Mouse (Mus musculus) lung, embryonic 15.5 days (tissue): ENCODE results near the gene Mthfr. TPM values are rescaled to one million over a fixed set of nuclear protein-coding genes. Genes with fewer than 3 reads are reported as not detected.

Source experiments
- ATAC-seq: fragments of 200-750 bp; cut with Nextera tagmentation; 2 replicates; pipeline ENCODE4 v1.8.0; 2017; ENCODE audit warnings: moderate number of reproducible peaks, borderline replicate concordance; ENCODE audit not compliant: low FRiP score, low TSS enrichment; ENCODE audit errors: extremely low read depth
- H3K27ac ChIP-seq: fragments of 300-500 bp; sonication (generic); 2 replicates; pipeline ENCODE4 v1.5.1; 2015; ENCODE audit warnings: moderate library complexity, mild to moderate bottlenecking, inconsistent platforms
- H3K27me3 ChIP-seq: fragments of 300-500 bp; sonication (generic); 2 replicates; pipeline ENCODE4 v1.6.1; 2015; ENCODE audit warnings: inconsistent platforms
- H3K36me3 ChIP-seq: fragments of 300-500 bp; sonication (generic); 2 replicates; pipeline ENCODE4 v1.6.1; 2015; ENCODE audit warnings: inconsistent platforms
- H3K4me1 ChIP-seq: fragments of 300-500 bp; sonication (generic); 2 replicates; pipeline ENCODE4 v1.6.1; 2015; ENCODE audit warnings: inconsistent platforms
- H3K4me2 ChIP-seq: fragments of 300-500 bp; sonication (generic); 2 replicates; pipeline ENCODE4 v1.6.1; 2015; ENCODE audit warnings: inconsistent platforms, mild to moderate bottlenecking, moderate library complexity
- H3K4me3 ChIP-seq: fragments of 300-500 bp; sonication (generic); 2 replicates; pipeline ENCODE4 v1.5.1; 2015; ENCODE audit warnings: mild to moderate bottlenecking, inconsistent platforms
- H3K9ac ChIP-seq: fragments of 300-500 bp; sonication (generic); 2 replicates; pipeline ENCODE4 v1.6.1; 2015; ENCODE audit warnings: inconsistent platforms
- H3K9me3 ChIP-seq: fragments of 300-500 bp; sonication (generic); 2 replicates; pipeline ENCODE4 v1.6.1; 2016; ENCODE audit warnings: inconsistent platforms
- WGBS: fragments of 180-500 bp; shearing (Covaris S2); methylation state at CpG from one replicate; pipeline ENCODE4 v1.1.7; 2015; 5-methylcytosine and 5-hydroxymethylcytosine counted together
- polyA plus RNA-seq: library from polyadenylated mRNA; unstranded; fragments of >200 nt; fragmentation: Nextera tagmentation; extraction: Ambion mirVana; gene quantifications from 2 replicates; pipeline ENCODE4 v1.2.1, GENCODE M21; 2015

The Mthfr gene
- polyA plus RNA-seq, 1 experiment from 2014 or later, result 21.1 TPM

DNA sequence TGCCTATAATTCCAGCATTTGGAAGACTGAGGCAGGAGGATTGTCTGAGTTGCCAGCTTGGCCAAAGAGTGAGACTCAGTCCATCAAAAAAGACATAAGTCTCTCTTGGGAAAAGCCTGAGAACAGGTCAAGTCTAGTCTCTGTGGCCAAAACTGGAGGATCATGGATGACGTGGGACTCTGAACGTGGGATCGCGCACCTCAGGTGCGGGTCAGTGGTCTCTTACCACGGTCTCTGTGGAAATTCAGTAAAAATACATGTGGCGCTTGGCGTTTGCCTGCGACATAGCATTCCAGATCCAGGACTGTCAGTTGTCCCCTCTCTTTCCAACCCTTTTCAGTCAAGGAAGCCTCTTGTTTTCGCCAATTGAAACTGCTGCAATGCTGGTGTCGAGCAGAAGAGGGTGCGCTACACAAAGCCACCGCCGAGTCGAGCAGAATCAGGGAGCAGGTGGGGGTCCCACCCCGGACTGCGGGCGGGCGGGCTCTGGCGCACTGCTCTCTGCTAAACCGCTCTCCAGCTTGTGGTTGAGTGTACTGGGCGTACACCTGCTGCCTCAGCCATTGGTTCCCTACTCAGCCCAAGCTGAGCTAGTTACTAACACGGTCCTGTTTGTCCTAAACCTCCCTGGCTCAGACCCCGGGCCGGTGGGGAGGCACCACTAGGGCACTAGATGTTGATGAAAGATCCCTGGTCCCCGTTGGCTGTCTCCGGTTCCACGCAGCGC is 63.1 kb downstream of the Mthfr start:
- Histone ChIP-seq H3K27ac (no peak overlapping the region), H3K4me1 (no peaks in the 10 kb centered on the region), H3K36me3 (no peaks in the 10 kb centered on the region), H3K27me3 (0 out of 2 replicates have a peak, but pooled peaks cover under 1% of the 10 kb centered on the region), H3K9ac (peak overlapping the region; percentile 13; the same call in 1 of the 2 replicates), H3K9me3 (no peaks in the 10 kb centered on the region), H3K4me2 (peak overlapping the region; percentile 54), H3K4me3 (peak overlapping the region; percentile 24)
- 17% methylated on average over 29 of the region's 29 CpGs for WGBS
- peak; percentile 77; the same call in 1 of the 2 replicates for ATAC-seq

DNA sequence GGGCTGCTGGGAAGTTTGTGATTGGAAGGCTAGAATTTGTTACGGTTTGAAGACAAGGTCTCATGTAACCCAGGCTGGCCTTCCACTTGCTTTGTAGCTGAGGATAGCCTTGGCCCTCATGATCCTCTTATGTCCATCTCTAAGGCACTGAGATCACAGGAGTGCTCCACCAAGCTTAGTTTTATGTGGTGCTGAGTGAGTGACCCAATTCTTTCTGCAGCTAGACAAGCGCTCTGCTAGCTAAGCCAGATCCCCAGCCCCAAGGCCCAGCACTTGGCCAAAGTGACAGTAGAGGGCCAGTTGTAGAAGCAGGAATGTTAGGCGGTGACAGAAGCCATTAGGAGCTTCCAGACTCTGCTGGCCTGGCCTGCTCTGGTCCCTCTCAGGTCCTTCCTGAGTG is 65.3 kb downstream of the Mthfr start:
- Histone ChIP-seq H3K27me3 (peaks cover 11% of the 10 kb centered on the region; the same call in 1 of the 2 replicates), H3K4me2 (no peak overlapping the region), H3K9ac (no peak overlapping the region), H3K4me1 (peaks cover 17% of the 10 kb centered on the region), H3K4me3 (no peak overlapping the region), H3K27ac (no peak overlapping the region), H3K36me3 (no peaks in the 10 kb centered on the region), H3K9me3 (no peaks in the 10 kb centered on the region)
- ATAC-seq, result no peak
- 76% methylated on average over 3 of the region's 3 CpGs for WGBS

DNA sequence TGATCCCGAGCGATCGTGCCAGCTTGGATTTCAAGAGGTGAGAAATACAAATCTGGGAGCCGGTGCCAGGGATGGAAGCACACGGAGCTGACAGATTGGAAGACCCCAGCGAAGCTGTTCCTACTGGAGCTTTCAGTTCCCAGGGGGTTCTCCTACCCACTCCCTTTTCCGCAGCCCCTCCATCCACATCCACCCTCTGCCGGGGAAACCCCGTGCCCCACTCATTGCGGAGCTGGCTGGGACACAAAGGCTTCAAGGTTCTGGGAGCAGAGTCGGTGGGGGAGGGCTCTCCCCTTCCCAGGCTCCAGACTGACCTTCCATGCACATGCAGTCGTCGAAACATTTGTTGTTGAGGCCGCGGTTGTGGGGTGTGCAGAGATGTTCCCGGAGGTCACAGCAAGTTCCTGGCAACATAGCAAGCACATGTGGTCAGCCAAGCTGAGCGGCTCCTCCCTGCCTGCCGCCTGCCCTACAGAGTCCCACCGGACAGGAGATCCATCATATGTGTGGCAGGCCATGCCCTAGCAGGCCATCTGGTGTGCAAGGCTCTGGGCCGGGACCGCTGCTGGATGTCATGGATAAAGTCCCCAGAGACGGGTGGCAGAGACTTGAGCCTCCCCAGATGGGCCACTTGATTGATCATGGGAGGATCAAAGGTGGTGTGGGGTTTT is 68.9 kb downstream of the Mthfr start:
- no peak overlapping the region for H3K4me3 ChIP-seq
- H3K27ac ChIP-seq, result no peak overlapping the region
- no peak overlapping the region for H3K9ac ChIP-seq
- peaks cover 11% of the 10 kb centered on the region; the same call in 1 of the 2 replicates for H3K27me3 ChIP-seq
- no peaks in the 10 kb centered on the region for H3K36me3 ChIP-seq
- peak overlapping the region; percentile 29 for H3K4me2 ChIP-seq
- 17% methylated on average over 22 of the region's 22 CpGs for WGBS
- peaks cover 17% of the 10 kb centered on the region for H3K4me1 ChIP-seq
- peak; percentile 57 for ATAC-seq
- no peaks in the 10 kb centered on the region for H3K9me3 ChIP-seq

DNA sequence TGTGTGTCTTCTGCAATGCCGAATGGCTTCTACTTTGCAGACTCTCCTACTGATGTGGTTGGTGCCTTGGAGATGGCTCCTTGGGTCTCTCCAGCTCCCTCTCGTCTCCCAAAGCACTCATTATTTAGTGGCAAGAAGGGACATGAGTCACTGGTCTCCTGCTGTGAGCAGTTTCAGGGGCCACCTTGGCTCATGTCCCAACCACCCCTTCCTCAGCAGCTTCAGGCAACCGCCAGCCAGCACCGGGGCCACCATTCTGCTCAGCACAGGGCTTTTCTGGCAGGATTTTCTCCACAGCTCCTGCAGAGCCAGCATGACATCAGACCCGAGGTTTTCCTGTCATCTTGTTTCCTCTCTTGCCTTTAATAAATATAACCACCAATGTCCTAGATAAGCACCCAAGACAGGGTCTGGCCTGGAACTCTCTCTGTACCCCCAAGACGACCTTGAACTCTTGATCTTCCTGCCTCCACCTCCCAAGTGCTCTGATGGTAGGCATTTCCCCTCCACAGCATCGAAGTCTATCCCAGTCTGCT is 69.8 kb downstream of the Mthfr start:
- no peaks in the 10 kb centered on the region for H3K36me3 ChIP-seq
- H3K9ac ChIP-seq, result no peak overlapping the region
- H3K4me2 ChIP-seq, result no peak overlapping the region
- no peak for ATAC-seq
- WGBS, result 32% methylated on average over 7 of the region's 7 CpGs
- H3K9me3 ChIP-seq, result no peaks in the 10 kb centered on the region
- peaks cover 11% of the 10 kb centered on the region; the same call in 1 of the 2 replicates for H3K27me3 ChIP-seq
- no peak overlapping the region for H3K4me3 ChIP-seq
- peaks cover 17% of the 10 kb centered on the region for H3K4me1 ChIP-seq
- H3K27ac ChIP-seq, result no peak overlapping the region

Other genes with a start within 250 kb of the Mthfr start
- gene Zfp984, start 229.3 kb upstream of the Mthfr start, polyA plus RNA-seq, result 5.9 and 6.3 TPM in 2 replicates
- 4.6 and 5.0 TPM in 2 replicates for gene Zfp933, start 190.7 kb upstream of the Mthfr start, polyA plus RNA-seq
- gene Miip, start 170.3 kb upstream of the Mthfr start, polyA plus RNA-seq, result 44.2 and 44.9 TPM in 2 replicates
- 8.4 and 10.7 TPM in 2 replicates for gene Fv1, start 170.1 kb upstream of the Mthfr start, polyA plus RNA-seq
- gene Mfn2, start 134.4 kb upstream of the Mthfr start, polyA plus RNA-seq, result 34.0 and 36.2 TPM in 2 replicates
- 46.3 and 48.4 TPM in 2 replicates for gene Plod1, start 102.3 kb upstream of the Mthfr start, polyA plus RNA-seq
- gene 2510039O18Rik, start 98.2 kb upstream of the Mthfr start, polyA plus RNA-seq, result 15.4 and 17.0 TPM in 2 replicates
- 1.6 and 3.8 TPM in 2 replicates for gene Nppb, start 53.3 kb upstream of the Mthfr start, polyA plus RNA-seq
- gene Nppa, start 38.4 kb upstream of the Mthfr start, polyA plus RNA-seq, result 72.2 and 157 TPM in 2 replicates
- 4.5 and 5.0 TPM in 2 replicates for gene Clcn6, start 256 bp upstream of the Mthfr start, polyA plus RNA-seq
- gene Agtrap, start 49.0 kb downstream of the Mthfr start, polyA plus RNA-seq, result 13.3 and 15.9 TPM in 2 replicates
- gene Mad2l2, start 91.3 kb downstream of the Mthfr start, polyA plus RNA-seq, result 50.2 and 51.9 TPM in 2 replicates
- gene Draxin, start 91.6 kb downstream of the Mthfr start, polyA plus RNA-seq, result 0.07 TPM in 1 of 2 replicates, not detected in the other
- gene Fbxo6, start 113.1 kb downstream of the Mthfr start, polyA plus RNA-seq, result 14.2 and 15.9 TPM in 2 replicates
- 12.1 and 13.4 TPM in 2 replicates for gene Fbxo44, start 121.4 kb downstream of the Mthfr start, polyA plus RNA-seq
- gene Fbxo2, start 121.5 kb downstream of the Mthfr start, polyA plus RNA-seq, result 1.0 and 1.7 TPM in 2 replicates
- gene Disp3, start 248.9 kb downstream of the Mthfr start, polyA plus RNA-seq, result 0.10 and 0.14 TPM in 2 replicates